Mouse (Mus musculus): ENCODE results near the gene Acvr1. TPM values are rescaled to one million over a fixed set of nuclear protein-coding genes. Genes with fewer than 3 reads are reported as not detected.

The Acvr1 gene
- polyA plus RNA-seq, 1 experiment from 2014 or later = 7.4 TPM

GRCm38 (mm10) chr2:58596774-58597342 is 29.9 kb upstream of the Acvr1 start:
- ATAC-seq = peak; percentile 69
- H3K9me3 ChIP-seq (ENCODE audit: control insufficient read depth, low read length) = no peaks in the 10 kb centered on the region
- no peaks in the 10 kb centered on the region for H3K27me3 ChIP-seq (replicated peaks; ENCODE audit: control insufficient read depth, insufficient read depth, low read length)
- no peak overlapping the region for H3K9ac ChIP-seq (replicated peaks; ENCODE audit: low read depth, low read length)
- no peak overlapping the region for H3K4me3 ChIP-seq (replicated peaks; ENCODE audit: low read length)
- peaks cover 12% of the 10 kb centered on the region; the same call in 1 of the 2 replicates for H3K4me1 ChIP-seq (replicated peaks; ENCODE audit: control insufficient read depth, insufficient read depth, low read length)
- H3K27ac ChIP-seq (ENCODE audit: low read length) = no peak overlapping the region
- no peak overlapping the region for H3K4me2 ChIP-seq (ENCODE audit: low read length)
- WGBS = 52% methylated on average over 17 of the region's 17 CpGs
- no peaks in the 10 kb centered on the region for H3K36me3 ChIP-seq (ENCODE audit: control insufficient read depth, insufficient read depth)

- no peak for ATAC-seq
Observed at GRCm38 (mm10) chr2:58595350-58595749, 28.4 kb upstream of the Acvr1 start.

GRCm38 (mm10) chr2:58590055-58590454 is 23.1 kb upstream of the Acvr1 start:
- WGBS = 92% methylated on average over 1 of the region's 1 CpGs
- H3K4me1 ChIP-seq (replicated peaks; ENCODE audit: control insufficient read depth, insufficient read depth, low read length) = peaks cover 14% of the 10 kb centered on the region
- no peak overlapping the region for H3K27ac ChIP-seq (ENCODE audit: low read length)
- H3K36me3 ChIP-seq (ENCODE audit: control insufficient read depth, insufficient read depth) = no peaks in the 10 kb centered on the region
- no peak for ATAC-seq
- no peak overlapping the region for H3K4me2 ChIP-seq (ENCODE audit: low read length)
- no peak overlapping the region for H3K4me3 ChIP-seq (replicated peaks; ENCODE audit: low read length)
- H3K27me3 ChIP-seq (replicated peaks; ENCODE audit: control insufficient read depth, insufficient read depth, low read length) = no peaks in the 10 kb centered on the region
- no peak overlapping the region for H3K9ac ChIP-seq (replicated peaks; ENCODE audit: low read depth, low read length)
- H3K9me3 ChIP-seq (ENCODE audit: control insufficient read depth, low read length) = no peaks in the 10 kb centered on the region

More at GRCm38 (mm10) chr2:58595350-58595749, 28.4 kb upstream of the Acvr1 start:
- 72% methylated on average over 9 of the region's 9 CpGs for WGBS
- no peak overlapping the region for H3K4me3 ChIP-seq (replicated peaks; ENCODE audit: low read length)
- H3K9ac ChIP-seq (replicated peaks; ENCODE audit: low read depth, low read length) = no peak overlapping the region
- H3K4me2 ChIP-seq (ENCODE audit: low read length) = no peak overlapping the region
- H3K27ac ChIP-seq (ENCODE audit: low read length) = peak overlapping the region; percentile 56
- no peaks in the 10 kb centered on the region for H3K36me3 ChIP-seq (ENCODE audit: control insufficient read depth, insufficient read depth)
- peaks cover 15% of the 10 kb centered on the region; the same call in 1 of the 2 replicates for H3K4me1 ChIP-seq (replicated peaks; ENCODE audit: control insufficient read depth, insufficient read depth, low read length)
- no peaks in the 10 kb centered on the region for H3K9me3 ChIP-seq (ENCODE audit: control insufficient read depth, low read length)
- no peaks in the 10 kb centered on the region for H3K27me3 ChIP-seq (replicated peaks; ENCODE audit: control insufficient read depth, insufficient read depth, low read length)

- no peak overlapping the region for H3K4me3 ChIP-seq (replicated peaks; ENCODE audit: low read length)
- no peak overlapping the region for H3K9ac ChIP-seq (replicated peaks; ENCODE audit: low read depth, low read length)
- no peaks in the 10 kb centered on the region for H3K36me3 ChIP-seq (ENCODE audit: control insufficient read depth, insufficient read depth)
- no peak overlapping the region for H3K27ac ChIP-seq (ENCODE audit: low read length)
- 64% methylated on average over 4 of the region's 4 CpGs for WGBS
- no peaks in the 10 kb centered on the region for H3K27me3 ChIP-seq (replicated peaks; ENCODE audit: control insufficient read depth, insufficient read depth, low read length)
- H3K4me1 ChIP-seq (replicated peaks; ENCODE audit: control insufficient read depth, insufficient read depth, low read length) = peaks cover 14% of the 10 kb centered on the region
- no peak overlapping the region for H3K4me2 ChIP-seq (ENCODE audit: low read length)
- ATAC-seq = no peak
- H3K9me3 ChIP-seq (ENCODE audit: control insufficient read depth, low read length) = no peaks in the 10 kb centered on the region
Observed at GRCm38 (mm10) chr2:58589637-58590036, 22.7 kb upstream of the Acvr1 start.

GRCm38 (mm10) chr2:58586311-58586710 is 19.4 kb upstream of the Acvr1 start:
- no peaks in the 10 kb centered on the region for H3K36me3 ChIP-seq (ENCODE audit: control insufficient read depth, insufficient read depth)
- no peak overlapping the region for H3K4me3 ChIP-seq (replicated peaks; ENCODE audit: low read length)
- 0 out of 2 replicates have a peak overlapping the region, but pooled peaks have one; percentile 26 for H3K4me2 ChIP-seq (ENCODE audit: low read length)
- peak overlapping the region; percentile 15; the same call in 1 of the 2 replicates for H3K9ac ChIP-seq (replicated peaks; ENCODE audit: low read depth, low read length)
- peak; percentile 94 for ATAC-seq
- peak overlapping the region; percentile 83 for H3K27ac ChIP-seq (ENCODE audit: low read length)
- no peaks in the 10 kb centered on the region for H3K27me3 ChIP-seq (replicated peaks; ENCODE audit: control insufficient read depth, insufficient read depth, low read length)
- peaks cover 14% of the 10 kb centered on the region for H3K4me1 ChIP-seq (replicated peaks; ENCODE audit: control insufficient read depth, insufficient read depth, low read length)
- 41% methylated on average over 10 of the region's 10 CpGs for WGBS
- H3K9me3 ChIP-seq (ENCODE audit: control insufficient read depth, low read length) = no peaks in the 10 kb centered on the region

GRCm38 (mm10) chr2:58574167-58574566 is 7.2 kb upstream of the Acvr1 start:
- Histone ChIP-seq H3K27ac (ENCODE audit: low read length) (no peak overlapping the region), H3K4me1 (replicated peaks; ENCODE audit: control insufficient read depth, insufficient read depth, low read length) (peaks cover 3% of the 10 kb centered on the region), H3K27me3 (replicated peaks; ENCODE audit: control insufficient read depth, insufficient read depth, low read length) (no peaks in the 10 kb centered on the region), H3K4me3 (replicated peaks; ENCODE audit: low read length) (no peak overlapping the region), H3K9ac (replicated peaks; ENCODE audit: low read depth, low read length) (no peak overlapping the region), H3K36me3 (ENCODE audit: control insufficient read depth, insufficient read depth) (no peaks in the 10 kb centered on the region), H3K9me3 (ENCODE audit: control insufficient read depth, low read length) (no peaks in the 10 kb centered on the region), H3K4me2 (ENCODE audit: low read length) (no peak overlapping the region)
- ATAC-seq = no peak
- WGBS = 94% methylated on average over 2 of the region's 2 CpGs

GRCm38 (mm10) chr2:58568841-58569645 is 2.1 kb upstream of the Acvr1 start:
- 46% methylated on average over 4 of the region's 4 CpGs for WGBS
- H3K9ac ChIP-seq (replicated peaks; ENCODE audit: low read depth, low read length) = peak overlapping the region; percentile 97
- H3K9me3 ChIP-seq (ENCODE audit: control insufficient read depth, low read length) = no peaks in the 10 kb centered on the region

GRCm38 (mm10) chr2:58567866-58568719 is 1.1 kb upstream of the Acvr1 start:
- H3K4me3 ChIP-seq (replicated peaks; ENCODE audit: low read length) = peak overlapping the region; percentile 94
- peak overlapping the region; percentile 53 for H3K4me2 ChIP-seq (ENCODE audit: low read length)
- no peaks in the 10 kb centered on the region for H3K27me3 ChIP-seq (replicated peaks; ENCODE audit: control insufficient read depth, insufficient read depth, low read length)
- peak overlapping the region; percentile 97 for H3K9ac ChIP-seq (replicated peaks; ENCODE audit: low read depth, low read length)
- no peak for ATAC-seq
- peaks cover 38% of the 10 kb centered on the region for H3K4me1 ChIP-seq (replicated peaks; ENCODE audit: control insufficient read depth, insufficient read depth, low read length)
- peak overlapping the region; percentile 98 for H3K27ac ChIP-seq (ENCODE audit: low read length)
- 6% methylated on average over 12 of the region's 12 CpGs for WGBS
- H3K9me3 ChIP-seq (ENCODE audit: control insufficient read depth, low read length) = no peaks in the 10 kb centered on the region
- no peaks in the 10 kb centered on the region for H3K36me3 ChIP-seq (ENCODE audit: control insufficient read depth, insufficient read depth)

More at GRCm38 (mm10) chr2:58568841-58569645, 2.1 kb upstream of the Acvr1 start:
- peak overlapping the region; percentile 53 for H3K4me2 ChIP-seq (ENCODE audit: low read length)
- no peaks in the 10 kb centered on the region for H3K27me3 ChIP-seq (replicated peaks; ENCODE audit: control insufficient read depth, insufficient read depth, low read length)
- ATAC-seq = no peak
- H3K36me3 ChIP-seq (ENCODE audit: control insufficient read depth, insufficient read depth) = no peaks in the 10 kb centered on the region
- peak overlapping the region; percentile 94 for H3K4me3 ChIP-seq (replicated peaks; ENCODE audit: low read length)
- H3K27ac ChIP-seq (ENCODE audit: low read length) = peak overlapping the region; percentile 98
- H3K4me1 ChIP-seq (replicated peaks; ENCODE audit: control insufficient read depth, insufficient read depth, low read length) = peaks cover 32% of the 10 kb centered on the region

Data from forebrain, embryonic 16.5 days (tissue).